Comparison of ENCODE assay signal across 8 mouse cellular contexts in the genomic region with DNA sequence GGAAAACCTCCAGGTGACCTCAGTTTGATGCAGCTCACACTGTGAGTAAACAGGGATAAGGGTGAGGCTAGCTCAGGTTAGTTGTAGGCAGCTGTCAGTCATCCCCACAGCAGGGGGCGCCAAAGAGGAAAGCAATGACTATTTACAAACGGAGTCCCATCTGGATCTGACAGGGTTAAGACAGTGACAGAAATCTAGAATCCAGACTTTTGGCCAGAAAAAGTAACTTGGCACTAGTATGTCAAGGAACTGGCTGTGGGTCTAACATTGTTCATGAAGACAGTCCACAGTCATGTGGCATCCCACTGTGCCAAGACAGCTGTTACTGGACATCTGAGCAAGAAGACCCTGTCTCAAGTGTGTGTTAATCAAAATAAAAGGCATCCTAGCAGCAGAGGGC. TPM values are rescaled to one million over a fixed set of nuclear protein-coding genes. Genes with fewer than 3 reads are reported as not detected.
DNase-seq lines count a peak whose midpoint lies in the region; ATAC-seq lines count a peak whose summit lies in the region.

No protein-coding gene starts in this region.

- no peaks in the 10 kb centered on the region for H3K9me3 ChIP-seq in forebrain, embryonic 11.5 days (ENCODE audit: control insufficient read depth, low read length)
- H3K9me3 ChIP-seq in forebrain, embryonic 16.5 days (ENCODE audit: control insufficient read depth, low read length): no peaks in the 10 kb centered on the region
- no peaks in the 10 kb centered on the region for H3K9me3 ChIP-seq in midbrain, embryonic 14.5 days (ENCODE audit: control insufficient read depth, low read length)
- no peaks in the 10 kb centered on the region for H3K9me3 ChIP-seq in midbrain, embryonic 16.5 days (replicated peaks; ENCODE audit: control insufficient read depth, low read length, poor library complexity, severe bottlenecking)
- no peaks in the 10 kb centered on the region for H3K9me3 ChIP-seq in embryonic facial prominence, embryonic 10.5 days

- no peak overlapping the region for H3K4me2 ChIP-seq in forebrain, embryonic 11.5 days (ENCODE audit: low read depth, low read length, severe bottlenecking)
- H3K4me2 ChIP-seq in forebrain, embryonic 16.5 days (ENCODE audit: low read length): no peak overlapping the region
- no peak overlapping the region for H3K4me2 ChIP-seq in midbrain, embryonic 14.5 days (ENCODE audit: low read length)
- no peak overlapping the region for H3K4me2 ChIP-seq in midbrain, embryonic 16.5 days (ENCODE audit: low read length)

- H3K4me1 ChIP-seq in forebrain, embryonic 11.5 days (replicated peaks; ENCODE audit: control insufficient read depth, insufficient read depth, low read length): no peaks in the 10 kb centered on the region
- H3K4me1 ChIP-seq in forebrain, embryonic 16.5 days (replicated peaks; ENCODE audit: control insufficient read depth, insufficient read depth, low read length): no peaks in the 10 kb centered on the region
- no peaks in the 10 kb centered on the region for H3K4me1 ChIP-seq in midbrain, embryonic 14.5 days (ENCODE audit: control insufficient read depth, insufficient read depth, low read length)
- H3K4me1 ChIP-seq in midbrain, embryonic 16.5 days (ENCODE audit: control insufficient read depth, insufficient read depth, low read length): no peaks in the 10 kb centered on the region
- no peaks in the 10 kb centered on the region for H3K4me1 ChIP-seq in embryonic facial prominence, embryonic 10.5 days

- no peak overlapping the region for H3K27ac ChIP-seq in forebrain, embryonic 11.5 days (ENCODE audit: low read depth, low read length)
- H3K27ac ChIP-seq in forebrain, embryonic 16.5 days (ENCODE audit: low read length): no peak overlapping the region
- no peak overlapping the region for H3K27ac ChIP-seq in midbrain, embryonic 14.5 days (replicated peaks; ENCODE audit: low read depth, low read length)
- H3K27ac ChIP-seq in midbrain, embryonic 16.5 days (ENCODE audit: low read length): no peak overlapping the region
- no peak overlapping the region for H3K27ac ChIP-seq in embryonic facial prominence, embryonic 10.5 days (replicated peaks)

- H3K27me3 ChIP-seq in forebrain, embryonic 11.5 days (ENCODE audit: control insufficient read depth, insufficient read depth, low read length): no peaks in the 10 kb centered on the region
- no peaks in the 10 kb centered on the region for H3K27me3 ChIP-seq in forebrain, embryonic 16.5 days (replicated peaks; ENCODE audit: control insufficient read depth, insufficient read depth, low read length)
- H3K27me3 ChIP-seq in midbrain, embryonic 14.5 days (ENCODE audit: control insufficient read depth, insufficient read depth, low read length): no peaks in the 10 kb centered on the region
- no peaks in the 10 kb centered on the region for H3K27me3 ChIP-seq in midbrain, embryonic 16.5 days (ENCODE audit: control insufficient read depth, insufficient read depth, low read depth, low read length)
- no peaks in the 10 kb centered on the region for H3K27me3 ChIP-seq in embryonic facial prominence, embryonic 10.5 days (replicated peaks; ENCODE audit: low read depth, poor library complexity, severe bottlenecking)

- 15% methylated on average over 2 of the region's 2 CpGs for WGBS in forebrain, embryonic 11.5 days
- 9% methylated on average over 2 of the region's 2 CpGs for WGBS in forebrain, embryonic 16.5 days
- WGBS in midbrain, embryonic 14.5 days: 13% methylated on average over 2 of the region's 2 CpGs
- WGBS in midbrain, embryonic 16.5 days: 17% methylated on average over 2 of the region's 2 CpGs
- 11% methylated on average over 2 of the region's 2 CpGs for WGBS in embryonic facial prominence, embryonic 10.5 days

- no peaks in the 10 kb centered on the region for H3K36me3 ChIP-seq in forebrain, embryonic 11.5 days (ENCODE audit: control insufficient read depth, insufficient read depth, low read length)
- H3K36me3 ChIP-seq in forebrain, embryonic 16.5 days (ENCODE audit: control insufficient read depth, insufficient read depth): no peaks in the 10 kb centered on the region
- no peaks in the 10 kb centered on the region for H3K36me3 ChIP-seq in midbrain, embryonic 14.5 days (ENCODE audit: control insufficient read depth, insufficient read depth, low read length)
- no peaks in the 10 kb centered on the region for H3K36me3 ChIP-seq in midbrain, embryonic 16.5 days (ENCODE audit: control insufficient read depth, insufficient read depth, low read length)
- H3K36me3 ChIP-seq in embryonic facial prominence, embryonic 10.5 days (replicated peaks): peaks cover 5% of the 10 kb centered on the region; the same call in 1 of the 2 replicates

- H3K4me3 ChIP-seq in forebrain, embryonic 11.5 days (ENCODE audit: low read depth, low read length): no peak overlapping the region
- H3K4me3 ChIP-seq in forebrain, embryonic 16.5 days (replicated peaks; ENCODE audit: low read length): no peak overlapping the region
- no peak overlapping the region for H3K4me3 ChIP-seq in midbrain, embryonic 14.5 days (replicated peaks; ENCODE audit: low read depth, low read length)
- no peak overlapping the region for H3K4me3 ChIP-seq in midbrain, embryonic 16.5 days (ENCODE audit: low read depth, low read length)
- H3K4me3 ChIP-seq in embryonic facial prominence, embryonic 10.5 days: no peak overlapping the region

- H3K9ac ChIP-seq in forebrain, embryonic 11.5 days (ENCODE audit: low read length): no peak overlapping the region
- H3K9ac ChIP-seq in forebrain, embryonic 16.5 days (replicated peaks; ENCODE audit: low read depth, low read length): no peak overlapping the region
- no peak overlapping the region for H3K9ac ChIP-seq in midbrain, embryonic 14.5 days (replicated peaks; ENCODE audit: low read length)
- no peak overlapping the region for H3K9ac ChIP-seq in midbrain, embryonic 16.5 days (ENCODE audit: low read depth, low read length)

- ATAC-seq in forebrain, embryonic 11.5 days (replicated peaks; ENCODE audit: low FRiP score): no peak
- no peak for ATAC-seq in forebrain, embryonic 16.5 days
- ATAC-seq in midbrain, embryonic 14.5 days (ENCODE audit: low FRiP score, low TSS enrichment): no peak
- ATAC-seq in midbrain, embryonic 16.5 days: no peak
- ATAC-seq in megakaryocyte progenitor cell, adult 5-6 weeks (replicated peaks; ENCODE audit: poor library complexity): peak; percentile 79

- DNase-seq in forebrain, embryonic 11.5 days (ENCODE audit: low spot score): peak; percentile 66
- peak; percentile 19 for DNase-seq in midbrain, embryonic 14.5 days
- peak; percentile 32 for DNase-seq in embryonic facial prominence, embryonic 10.5 days (ENCODE audit: low spot score)
- no peak for DNase-seq in left cerebral cortex, adult 11 months (ENCODE audit: low spot score)
- DNase-seq in frontal cortex, adult 2 months (ENCODE audit: extremely low spot score in 1 of 2, low spot score in 1 of 2): no peak

RNA-seq across cellular contexts. Expression of a gene that starts 10.0 kb away (rescaled TPM):
- 31.6 and 31.9 TPM in 2 replicates for polyA plus RNA-seq in forebrain, embryonic 11.5 days (2014; fragmentation: Nextera tagmentation; extraction: Ambion mirVana)
- polyA plus RNA-seq in forebrain, embryonic 16.5 days (2015; fragmentation: Nextera tagmentation; extraction: Ambion mirVana): 17.6 and 18.4 TPM in 2 replicates
- polyA plus RNA-seq in midbrain, embryonic 14.5 days (2014; fragmentation: Nextera tagmentation; extraction: Ambion mirVana): 12.8 and 15.7 TPM in 2 replicates
- polyA plus RNA-seq in midbrain, embryonic 16.5 days (2015; fragmentation: Nextera tagmentation; extraction: Ambion mirVana): 11.2 and 15.0 TPM in 2 replicates
- polyA plus RNA-seq in embryonic facial prominence, embryonic 10.5 days (2016; fragmentation: Nextera tagmentation; extraction: Ambion mirVana): 36.2 and 39.9 TPM in 2 replicates
- 55.0 and 58.2 TPM in 2 replicates for total RNA-seq in megakaryocyte progenitor cell, adult 5-6 weeks (2015)
- 26.7 and 28.7 TPM in 2 replicates for total RNA-seq in megakaryocyte progenitor cell, adult 5-6 weeks (2017)
- polyA plus RNA-seq in frontal cortex, adult 2 months (2012; rRNA removed): 24.1 and 24.4 TPM in 2 replicates

Comparison
In these comparisons a context has a peak if more than half of its experiments do, and no peak if none do; other contexts are left out.
1. DNase-seq: peak in forebrain, embryonic 11.5 days (single experiment), midbrain, embryonic 14.5 days (single experiment) and embryonic facial prominence, embryonic 10.5 days (single experiment); none in left cerebral cortex, adult 11 months (single experiment) and frontal cortex, adult 2 months (0 of 2).